Mouse (Mus musculus): ENCODE results near the gene Nutm2.
"Not testable (repeated sequence)": the region's sequence is repeated elsewhere in the genome, so short reads cannot be mapped to it uniquely, and the experiment has no call there.

The Nutm2 gene

DNA sequence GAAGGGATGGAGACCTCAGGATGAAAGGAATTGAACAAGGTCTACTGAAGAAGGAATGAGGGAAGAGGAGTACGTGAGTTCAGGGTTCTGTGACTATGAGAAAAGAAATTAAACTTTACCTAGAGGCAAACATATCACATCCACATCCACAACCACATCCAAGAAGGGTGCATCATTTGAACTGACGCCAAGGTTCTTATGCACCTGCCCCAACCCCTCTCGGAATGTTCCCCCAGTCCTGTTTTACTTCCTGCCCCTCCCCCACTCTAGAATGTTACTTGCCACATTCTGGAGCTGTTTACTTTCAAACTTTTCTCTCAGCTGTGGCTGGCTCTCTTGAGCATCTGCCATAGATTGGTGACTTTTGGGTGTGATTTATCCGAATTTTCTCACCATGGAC, at the start of gene Nutm2:
TSS of gene Nutm2 (plus strand) at position 301 of the 400 bp plus-strand sequence.
- DNase-seq (ENCODE audit: low read depth): no peak

DNA sequence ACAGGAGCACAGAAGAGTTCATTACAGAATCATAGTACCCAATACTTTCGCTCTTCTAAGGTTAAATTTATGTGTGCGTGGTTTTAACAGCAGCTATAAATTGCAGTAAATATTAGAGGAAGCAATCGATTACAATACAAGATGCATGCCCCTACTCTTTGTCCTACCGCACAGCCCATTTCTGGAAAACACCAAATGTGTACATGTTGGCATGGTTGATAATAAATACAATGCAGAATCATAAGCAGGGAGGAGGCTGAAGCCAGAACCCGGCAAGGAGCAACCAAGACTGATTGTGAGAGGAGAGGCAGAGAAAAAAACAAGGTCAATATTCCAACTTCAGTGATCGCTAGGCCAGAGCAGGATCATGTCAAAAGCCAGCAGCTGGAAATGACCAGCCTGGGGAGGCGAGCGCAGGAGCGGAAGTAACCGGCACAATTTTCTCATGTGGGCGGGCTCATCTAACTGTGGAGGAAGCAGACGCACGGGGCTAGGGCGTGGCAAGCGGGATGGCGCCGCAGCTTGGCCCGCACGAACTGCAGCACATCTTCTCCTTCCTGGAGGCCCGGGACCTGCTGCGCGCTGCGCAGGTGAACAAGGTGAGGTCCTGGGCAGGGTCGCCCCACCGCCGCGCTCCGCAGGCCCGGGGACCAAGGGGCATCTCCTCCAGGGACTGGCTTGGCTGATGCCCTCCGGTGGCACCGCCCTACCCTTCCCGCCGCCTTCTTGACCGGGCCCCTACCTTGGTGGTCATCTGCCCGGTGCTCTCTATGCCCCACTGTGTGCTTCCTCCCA, 49.5 kb upstream of the Nutm2 start, which contains the start of gene Fbxw17:
TSS of gene Fbxw17 (plus strand) at position 476 of the 795 bp plus-strand sequence.
- peak; percentile 86 for DNase-seq (ENCODE audit: low read depth)

DNA sequence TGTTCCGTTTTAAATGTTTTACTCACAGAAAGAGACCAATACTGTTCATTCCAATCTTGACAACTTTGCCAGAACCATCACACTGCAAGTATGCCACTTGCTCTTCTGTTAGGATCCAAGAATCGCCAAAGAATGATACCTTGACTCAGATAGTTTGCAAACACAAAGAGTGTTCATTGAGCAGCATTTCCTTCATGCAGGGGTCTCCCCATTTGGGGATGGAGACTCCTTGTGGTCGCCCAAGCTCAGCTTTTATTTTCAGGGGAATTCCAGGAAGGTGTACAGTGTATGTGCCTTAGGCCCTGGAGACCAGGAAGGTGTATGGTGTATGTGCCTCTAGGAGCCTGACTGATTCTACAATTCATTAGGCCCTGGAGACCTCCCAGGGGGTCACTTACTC, 48.7 kb upstream of the Nutm2 start:
- peak; percentile 37 for DNase-seq (ENCODE audit: low read depth)

DNA sequence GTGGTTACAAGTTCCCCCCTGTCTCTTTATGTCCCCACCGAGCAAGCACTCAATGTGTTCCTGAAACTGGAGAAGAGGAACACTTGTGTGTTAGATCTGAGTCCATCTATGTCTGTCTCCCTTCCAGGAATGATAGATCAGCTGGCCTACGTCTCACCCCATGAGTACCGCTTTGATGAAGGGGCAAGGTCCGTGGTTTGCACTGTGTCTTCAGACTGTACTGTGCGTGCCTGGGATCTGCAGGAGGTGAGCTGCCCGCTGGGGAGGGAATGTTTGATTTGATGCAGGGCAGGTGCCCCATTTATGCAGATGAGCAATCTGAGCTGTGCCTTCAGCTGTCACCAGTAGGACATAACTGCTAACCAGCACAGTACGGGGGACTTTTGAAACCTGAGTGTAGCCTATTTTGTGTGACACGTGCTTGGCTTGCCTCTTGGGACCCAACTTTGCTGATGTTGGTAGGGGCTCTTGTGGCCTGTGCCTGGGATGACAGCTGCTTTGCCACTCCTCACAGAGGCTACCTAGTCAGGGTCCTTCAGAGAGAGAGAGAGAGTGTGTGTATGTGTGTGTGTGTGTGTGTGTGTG, 43.4 kb upstream of the Nutm2 start:
- no peak for DNase-seq (ENCODE audit: low read depth)

DNA sequence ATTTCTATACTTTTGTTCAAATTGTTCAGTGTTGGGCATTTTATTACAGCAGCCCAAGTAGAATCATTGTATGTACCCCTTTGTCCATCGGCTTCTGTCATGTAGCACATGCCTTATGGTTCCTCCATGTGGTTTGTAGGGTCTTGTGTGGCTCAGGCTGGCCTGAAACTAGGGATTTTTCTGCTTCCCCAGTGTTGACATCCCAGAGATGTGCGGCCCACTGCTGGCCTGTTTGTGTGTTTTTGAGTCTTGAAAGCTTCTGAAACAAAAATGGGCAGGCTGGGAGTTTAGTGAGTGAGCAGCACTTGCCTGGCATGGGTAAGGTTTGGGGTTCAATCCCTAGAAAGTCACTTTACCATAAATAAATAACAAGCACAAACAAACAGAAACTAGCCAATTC, 42.6 kb upstream of the Nutm2 start:
- no peak for DNase-seq (ENCODE audit: low read depth)

DNA sequence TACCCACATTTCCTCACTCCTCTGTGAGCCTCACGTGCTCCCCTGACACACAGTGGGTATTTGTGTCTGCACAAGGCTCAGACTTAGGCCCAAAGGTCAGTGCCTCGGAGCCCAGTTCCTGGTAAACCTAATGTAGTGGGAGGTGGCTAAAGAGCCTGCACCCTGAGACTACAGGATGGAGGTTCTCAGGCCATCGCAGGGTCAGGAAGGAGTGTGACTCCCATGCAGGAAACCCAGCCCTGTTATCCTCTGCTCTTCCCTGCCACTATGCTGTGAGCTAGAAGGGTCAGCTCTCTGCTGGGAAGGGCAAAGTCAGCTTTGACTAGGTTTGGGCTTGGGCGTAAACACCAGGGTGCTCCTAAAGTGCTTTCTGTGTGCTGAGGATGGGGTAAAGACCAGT, 40.4 kb upstream of the Nutm2 start:
- no peak for DNase-seq (ENCODE audit: low read depth)

DNA sequence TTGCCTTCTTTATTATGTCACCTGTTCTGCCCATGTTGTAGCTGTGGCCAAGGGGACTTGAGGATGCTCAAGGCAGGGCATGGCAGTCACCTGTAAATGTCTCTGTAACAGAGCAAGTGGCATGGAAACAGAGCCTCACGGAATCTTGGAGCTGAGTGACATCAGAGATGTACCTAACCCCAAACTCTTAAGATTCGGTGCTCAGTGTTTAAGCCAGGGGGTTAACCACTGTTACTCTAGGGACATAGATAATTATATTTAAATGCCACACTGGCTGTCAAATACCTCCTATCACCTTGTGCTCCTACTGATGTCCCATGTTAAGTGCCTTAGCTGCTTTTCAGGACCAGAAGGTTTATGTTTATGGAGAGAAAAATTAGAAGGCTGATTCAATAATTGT, 23.3 kb upstream of the Nutm2 start, which contains the start of gene Gm47429:
TSS of gene Gm47429 (minus strand) at position 101 of the 400 bp plus-strand sequence.
- DNase-seq (ENCODE audit: low read depth): no peak

DNA sequence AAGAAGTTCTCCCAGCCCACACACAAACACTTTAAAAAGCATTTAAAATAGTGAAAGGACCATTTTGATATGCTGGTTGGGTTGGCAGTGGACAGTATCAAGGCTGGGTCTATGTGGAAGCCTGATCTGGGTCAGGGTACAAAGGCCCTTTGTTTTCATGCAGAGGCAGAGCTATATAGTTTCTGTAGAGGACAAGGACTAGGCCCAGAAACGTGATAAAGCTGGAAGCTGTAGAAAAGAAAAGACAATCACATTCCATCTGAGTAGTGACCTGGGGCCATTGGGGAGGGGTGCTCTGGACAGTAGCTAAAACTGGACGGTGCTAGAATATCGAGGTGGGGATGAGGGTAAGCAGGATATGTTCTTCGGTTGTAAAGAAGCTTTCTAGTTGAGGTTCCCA, 21.8 kb upstream of the Nutm2 start:
- no peak for DNase-seq (ENCODE audit: low read depth)

DNA sequence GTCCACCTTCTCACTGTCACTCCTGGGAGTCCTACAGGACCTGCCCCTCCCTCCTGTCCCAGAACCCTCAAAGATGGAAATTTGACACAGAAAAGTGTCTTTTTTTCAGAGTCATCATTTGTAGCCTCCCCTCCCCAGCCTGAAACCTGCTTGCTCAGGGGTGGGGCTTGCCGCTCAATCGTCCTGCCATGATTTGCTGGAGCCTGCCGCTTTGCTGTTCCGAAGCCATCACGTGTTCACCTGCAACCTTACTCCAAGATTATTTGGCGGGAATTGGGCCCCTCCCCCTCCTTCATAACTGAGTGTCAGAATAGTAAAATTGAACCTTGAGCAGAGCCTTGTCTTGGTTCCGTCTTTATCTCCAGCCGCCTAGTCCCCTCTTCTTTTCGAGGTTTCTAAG, 14.8 kb upstream of the Nutm2 start:
- not testable (repeated sequence) for DNase-seq (ENCODE audit: low read depth)

DNA sequence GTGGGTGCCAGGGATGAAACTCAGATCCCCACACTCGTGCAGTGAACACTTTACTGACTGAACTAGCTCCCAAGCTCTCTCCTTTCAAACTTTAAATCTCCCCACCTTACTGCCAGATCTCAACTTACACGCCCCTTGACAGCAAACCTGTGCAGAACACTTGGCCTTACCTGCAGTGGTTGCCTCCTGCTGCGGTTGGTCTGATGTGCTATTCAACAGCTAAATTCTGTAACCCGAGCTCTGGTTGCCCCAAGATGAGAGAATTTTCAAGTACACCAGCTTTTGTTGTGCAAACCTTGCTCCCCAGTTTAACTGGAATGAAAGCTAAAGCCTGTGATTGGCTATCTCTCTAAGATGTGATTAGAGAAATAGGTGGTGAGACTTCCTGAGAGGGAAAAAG, 13.7 kb upstream of the Nutm2 start:
- no peak for DNase-seq (ENCODE audit: low read depth)

DNA sequence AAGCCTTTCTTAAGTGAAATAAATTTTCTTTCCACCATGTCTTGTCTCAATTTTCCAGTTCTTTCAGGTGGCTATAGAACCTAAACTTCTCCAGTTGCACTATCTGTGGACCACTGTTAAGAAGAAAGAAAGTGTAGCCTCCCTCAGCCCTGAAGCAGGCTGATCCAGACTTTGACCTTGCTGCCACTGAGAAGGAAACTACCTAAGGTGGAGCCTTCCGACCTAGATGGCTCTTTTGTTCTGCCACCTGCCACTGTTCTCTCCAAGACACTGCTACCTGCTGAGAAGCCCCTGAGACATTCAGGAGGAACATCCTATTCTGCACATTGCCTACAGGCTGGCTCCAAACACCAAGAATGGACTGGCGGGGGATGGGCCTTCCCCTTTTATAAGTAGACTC, 6.7 kb upstream of the Nutm2 start:
- not testable (repeated sequence) for DNase-seq (ENCODE audit: low read depth)

DNA sequence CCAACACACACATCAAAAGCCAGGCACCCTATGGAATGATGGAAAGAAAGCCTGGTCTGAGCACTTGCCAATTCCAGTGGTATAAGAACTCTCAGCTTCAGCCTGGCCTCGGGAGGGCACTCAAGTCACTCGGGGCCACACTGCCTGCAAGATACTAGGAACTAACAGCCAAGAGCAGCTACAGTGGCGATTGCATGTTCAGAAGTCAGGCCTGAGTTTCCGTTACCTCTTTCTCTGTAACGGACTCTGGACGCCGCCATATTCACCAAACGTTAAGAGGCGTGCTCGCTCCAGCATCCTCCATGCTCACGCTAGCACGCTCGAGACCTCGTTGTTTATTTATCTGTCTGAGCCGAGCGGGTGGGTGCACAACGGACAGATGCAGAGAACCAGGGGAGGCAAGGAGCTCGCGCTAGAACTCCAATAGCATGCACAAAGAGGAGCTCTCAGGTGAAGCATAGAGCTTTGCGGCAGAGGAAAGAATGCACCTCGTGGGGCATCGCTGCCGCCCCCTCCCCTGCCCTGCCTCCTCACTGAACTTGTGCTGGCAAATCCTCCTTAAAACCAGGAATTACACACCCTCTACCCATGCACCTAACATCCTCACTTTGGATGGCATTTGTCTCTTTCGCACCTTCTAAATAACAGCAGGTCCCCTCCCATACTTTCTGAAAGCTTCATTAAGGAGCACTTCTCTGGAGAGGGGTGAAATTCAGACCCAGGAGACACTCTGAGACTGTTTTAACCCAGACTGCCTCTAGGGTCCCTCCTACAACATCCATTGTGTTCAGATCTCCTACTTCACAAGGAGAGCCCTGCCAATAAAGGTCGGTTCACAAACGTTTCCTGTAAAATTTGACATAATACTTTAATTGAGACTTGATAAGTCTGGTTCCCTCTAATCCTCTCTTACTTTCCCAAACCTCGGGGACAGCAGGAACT, 2.2 kb upstream of the Nutm2 start:
- no peak for DNase-seq (ENCODE audit: low read depth)

DNA sequence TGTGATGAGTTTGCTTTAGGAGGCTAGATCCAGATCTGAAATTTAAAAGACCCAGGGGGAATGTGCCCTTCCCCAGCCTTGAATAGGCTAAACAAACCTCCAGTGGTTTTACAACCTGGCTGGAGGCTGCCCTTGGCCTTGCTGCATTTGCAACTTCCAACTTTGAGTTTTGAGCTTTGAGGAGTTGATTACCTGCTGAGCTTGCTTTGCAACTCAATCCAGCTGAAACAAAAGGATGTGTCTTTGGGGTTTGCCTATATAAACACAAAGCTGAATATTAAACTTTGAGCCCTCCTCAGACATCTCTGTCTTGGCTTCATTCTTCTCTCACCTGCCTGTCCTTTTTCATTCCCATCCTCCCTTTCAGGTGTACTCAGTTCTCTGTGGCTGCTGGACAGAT, 21.4 kb downstream of the Nutm2 start:
- DNase-seq (ENCODE audit: low read depth): not testable (repeated sequence)

DNA sequence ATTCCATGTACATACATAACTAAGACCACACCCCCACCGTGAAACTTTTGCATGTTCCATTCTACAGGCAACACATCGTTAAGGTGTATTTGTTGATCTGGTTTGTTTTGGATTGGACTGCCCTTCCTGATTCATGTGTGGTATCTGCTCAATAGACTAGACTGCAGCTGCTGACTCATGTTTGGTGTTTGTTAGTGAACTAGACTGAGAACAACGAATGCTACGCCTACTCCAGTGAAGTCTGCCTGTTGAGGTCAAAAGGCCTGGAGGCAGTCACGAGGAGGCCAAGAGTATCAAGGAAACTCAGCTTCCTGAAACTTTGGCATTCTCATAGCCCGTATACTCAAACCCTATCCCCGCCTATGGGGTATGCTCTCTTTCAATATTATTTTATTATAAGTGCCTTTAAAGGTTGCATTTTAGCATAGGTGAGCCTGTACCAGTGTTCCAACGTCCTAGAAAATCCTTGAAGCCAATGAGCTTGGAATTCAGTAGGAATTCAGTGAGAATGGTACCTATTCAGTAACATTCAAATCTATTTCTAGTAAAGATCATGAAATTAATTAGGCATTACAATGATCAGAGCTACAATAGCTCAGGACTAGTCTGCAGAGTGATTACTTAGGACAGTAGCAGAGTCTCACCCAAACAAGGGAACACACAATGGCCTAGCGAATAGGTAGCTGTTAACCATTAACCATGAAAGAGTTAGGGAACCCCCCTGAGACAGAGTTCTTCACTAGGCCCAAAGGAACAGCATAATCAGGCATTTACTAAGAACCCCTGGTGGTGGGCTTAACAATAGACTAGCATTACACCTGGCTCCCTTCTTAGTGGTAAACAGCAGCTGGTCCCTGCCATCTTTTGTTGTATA, 43.6 kb downstream of the Nutm2 start:
- DNase-seq (ENCODE audit: low read depth): not testable (repeated sequence)
